Mouse (Mus musculus) inflammation-experienced regulatory T-cells (primary cell): ENCODE data around the gene Necab2. TPM values are rescaled to one million over a fixed set of nuclear protein-coding genes. Genes with fewer than 3 reads are reported as not detected.

ENCODE experiments used
- polyA plus RNA-seq, 2 experiments: library from polyadenylated mRNA; unstranded; fragments of 100-300 nt; shearing (Covaris generic); gene quantifications; one replicate each; pipeline ENCODE4 v1.2.1; 2017

Gene Necab2
- under 1 TPM in 1 of 2 experiments, not detected in 1; 0.23 TPM for polyA plus RNA-seq

GRCm38 (mm10) chr8:119446211-119446989 lies at the start of gene Necab2:
Gene Necab2, plus strand, starts transcription at chr8:119446719.

GRCm38 (mm10) chr8:119433582-119434174 lies 12.8 kb upstream of the Necab2 start, which contains the start of gene Osgin1:
Gene Osgin1, plus strand, starts transcription at chr8:119434124.

GRCm38 (mm10) chr8:119501598-119501997 lies 55.1 kb downstream of the Necab2 start, which contains the start of gene Slc38a8:
Gene Slc38a8, minus strand, starts transcription at chr8:119501698.

Other genes with a start within 250 kb of the Necab2 start
- 100 to 1,000 TPM; 174 to 175 TPM for gene Hsbp1, start 102.2 kb upstream of the Necab2 start, polyA plus RNA-seq
- gene Mlycd, start 51.8 kb upstream of the Necab2 start, polyA plus RNA-seq = 10 to 100 TPM; 34.2 to 34.3 TPM
- 10 to 100 TPM; 14.3 to 19.4 TPM for gene Osgin1, start 12.6 kb upstream of the Necab2 start, polyA plus RNA-seq
- gene Slc38a8, start 55.0 kb downstream of the Necab2 start, polyA plus RNA-seq = under 1 TPM in 1 of 2 experiments, not detected in 1; 0.54 TPM
- 10 to 100 TPM; 78.1 to 93.0 TPM for gene Mbtps1, start 112.0 kb downstream of the Necab2 start, polyA plus RNA-seq
- gene Hsdl1, start 128.5 kb downstream of the Necab2 start, polyA plus RNA-seq = 100 to 1,000 TPM in 1 of 2 experiments, 10 to 100 TPM in 1; 81.4 to 119 TPM
- not detected for gene Dnaaf1, start 128.5 kb downstream of the Necab2 start, polyA plus RNA-seq
- 10 to 100 TPM; 25.8 to 37.0 TPM for gene Taf1c, start 158.5 kb downstream of the Necab2 start, polyA plus RNA-seq
- gene Adad2, start 166.0 kb downstream of the Necab2 start, polyA plus RNA-seq = under 1 TPM in 1 of 2 experiments, not detected in 1; 0.87 TPM
- 1 to 10 TPM in 1 of 2 experiments, not detected in 1; 1.1 TPM for gene Kcng4, start 189.0 kb downstream of the Necab2 start, polyA plus RNA-seq
- not detected for gene Wfdc1, start 219.6 kb downstream of the Necab2 start, polyA plus RNA-seq